Mouse (Mus musculus): ENCODE results near the gene Vax1. TPM values are rescaled to one million over a fixed set of nuclear protein-coding genes. Genes with fewer than 3 reads are reported as not detected.

Gene Vax1
- 1 to 10 TPM; 1.4 to 2.9 TPM for total RNA-seq (2021)
- long read RNA-seq, experiment 1, partial matches to known transcripts = 0 of 2 reads
- long read RNA-seq, experiment 1, other reads (novel, unspliced or antisense) = 1 of 2 reads
- long read RNA-seq, experiment 2 = 0 reads

- TF ChIP-seq CTCF (IDR thresholded peaks at IDR 0.05) = no peak
- DNase-seq (ENCODE audit: extremely low spot score in 1 of 2, low spot score in 2 of 2) = no peak
- H3K27ac ChIP-seq = no peak within 1 kb of the TSS
Observed at GRCm38 (mm10) chr19:59169936-59170765, at the start of gene Vax1. Vax1 (minus strand) TSS chr19:59170056.

GRCm38 (mm10) chr19:59218991-59219390 is 49.1 kb upstream of the Vax1 start, which contains the start of gene Kcnk18:
Kcnk18 (plus strand) TSS chr19:59219214.
- H3K4me3 ChIP-seq = no peak within 1 kb of the TSS
- intact Hi-C loops (cut with DNase I) = no loop called here
- H3K27ac ChIP-seq = no peak within 1 kb of the TSS
- DNase-seq (ENCODE audit: extremely low spot score in 1 of 2, low spot score in 2 of 2) = no peak
- no peak for TF ChIP-seq CTCF (IDR thresholded peaks at IDR 0.05)

More at GRCm38 (mm10) chr19:59169936-59170765, at the start of gene Vax1:
- intact Hi-C loops (cut with DNase I) = loop anchor here (10.0 kb wide), 1 partner anchor 295 kb away; no protein-coding TSS in a partner anchor
- peak within 1 kb of the TSS; percentile 28 for H3K4me3 ChIP-seq

- no peak for TF ChIP-seq CTCF (IDR thresholded peaks at IDR 0.05)
- no peak for DNase-seq (ENCODE audit: extremely low spot score in 1 of 2, low spot score in 2 of 2)
- no peak overlapping the region for H3K27ac ChIP-seq
- intact Hi-C loops (cut with DNase I) = no loop called here
- no peak overlapping the region for H3K4me3 ChIP-seq
Observed at GRCm38 (mm10) chr19:59216891-59217290, 47.0 kb upstream of the Vax1 start.

- intact Hi-C loops (cut with DNase I) = loop anchor here (1.0 to 5.0 kb wide), 2 partner anchors 298 to 447 kb away; no protein-coding TSS in a partner anchor
Observed at GRCm38 (mm10) chr19:59208986-59209385, 39.1 kb upstream of the Vax1 start.

GRCm38 (mm10) chr19:59208475-59208874 is 38.6 kb upstream of the Vax1 start:
- Histone ChIP-seq H3K4me3 (no peak overlapping the region), H3K27ac (no peak overlapping the region)
- peak; percentile 78 to 84 for DNase-seq (ENCODE audit: extremely low spot score in 1 of 2, low spot score in 2 of 2)
- peak; percentile 87 for TF ChIP-seq CTCF (IDR thresholded peaks at IDR 0.05)
- intact Hi-C loops (cut with DNase I) = loop anchor here (1.0 to 5.0 kb wide), 2 partner anchors 297 to 446 kb away; no protein-coding TSS in a partner anchor

More at GRCm38 (mm10) chr19:59208986-59209385, 39.1 kb upstream of the Vax1 start:
- Histone ChIP-seq H3K27ac (no peak overlapping the region), H3K4me3 (no peak overlapping the region)
- no peak for DNase-seq (ENCODE audit: extremely low spot score in 1 of 2, low spot score in 2 of 2)
- no peak for TF ChIP-seq CTCF (IDR thresholded peaks at IDR 0.05)

- peak in 1 of 2 experiments; percentile 36 for DNase-seq (ENCODE audit: extremely low spot score in 1 of 2, low spot score in 2 of 2)
- peak; percentile 73 for TF ChIP-seq CTCF (IDR thresholded peaks at IDR 0.05)
- intact Hi-C loops (cut with DNase I) = loop anchor here (5.0 to 10.0 kb wide), 2 partner anchors 267 to 391 kb away; no protein-coding TSS in a partner anchor
- H3K27ac ChIP-seq = no peak overlapping the region
- H3K4me3 ChIP-seq = no peak overlapping the region
Observed at GRCm38 (mm10) chr19:59198161-59198560, 28.3 kb upstream of the Vax1 start.

- peak; percentile 70 for TF ChIP-seq CTCF (IDR thresholded peaks at IDR 0.05)
- intact Hi-C loops (cut with DNase I) = loop anchor here (2.0 to 10.0 kb wide), 3 partner anchors 269 to 389 kb away; no protein-coding TSS in a partner anchor
- peak; percentile 56 to 60 for DNase-seq (ENCODE audit: extremely low spot score in 1 of 2, low spot score in 2 of 2)
- Histone ChIP-seq H3K4me3 (no peak overlapping the region), H3K27ac (no peak overlapping the region)
Observed at GRCm38 (mm10) chr19:59196111-59196666, 26.3 kb upstream of the Vax1 start.

GRCm38 (mm10) chr19:59195181-59195770 is 25.4 kb upstream of the Vax1 start:
- Histone ChIP-seq H3K4me3 (no peak overlapping the region), H3K27ac (no peak overlapping the region)
- TF ChIP-seq CTCF (IDR thresholded peaks at IDR 0.05) = no peak
- intact Hi-C loops (cut with DNase I) = loop anchor here (5.0 to 10.0 kb wide), 2 partner anchors 270 to 388 kb away; no protein-coding TSS in a partner anchor
- DNase-seq (ENCODE audit: extremely low spot score in 1 of 2, low spot score in 2 of 2) = no peak

- intact Hi-C loops (cut with DNase I) = loop anchor here (10.0 kb wide), 1 partner anchor 271 kb away; no protein-coding TSS in a partner anchor
- Histone ChIP-seq H3K4me3 (no peak overlapping the region), H3K27ac (no peak overlapping the region)
- no peak for TF ChIP-seq CTCF (IDR thresholded peaks at IDR 0.05)
- no peak for DNase-seq (ENCODE audit: extremely low spot score in 1 of 2, low spot score in 2 of 2)
Observed at GRCm38 (mm10) chr19:59193986-59194820, 24.3 kb upstream of the Vax1 start.

GRCm38 (mm10) chr19:59193456-59193855 is 23.6 kb upstream of the Vax1 start:
- DNase-seq (ENCODE audit: extremely low spot score in 1 of 2, low spot score in 2 of 2) = no peak
- Histone ChIP-seq H3K4me3 (no peak overlapping the region), H3K27ac (no peak overlapping the region)
- intact Hi-C loops (cut with DNase I) = loop anchor here (10.0 kb wide), 1 partner anchor 271 kb away; no protein-coding TSS in a partner anchor
- TF ChIP-seq CTCF (IDR thresholded peaks at IDR 0.05) = no peak
